Mouse (Mus musculus) limb, embryonic 15.5 days (tissue): ENCODE data around the gene Car15. TPM values are rescaled to one million over a fixed set of nuclear protein-coding genes. Genes with fewer than 3 reads are reported as not detected.

Source experiments
- ATAC-seq: fragments of 200-750 bp; cut with Nextera tagmentation; 2 replicates; pipeline ENCODE4 v1.8.0; 2017; ENCODE audit warnings: low read depth, moderate TSS enrichment; ENCODE audit not compliant: insufficient number of reproducible peaks, low FRiP score, low TSS enrichment
- H3K27ac ChIP-seq: fragments of 300-500 bp; sonication (generic); 2 replicates; pipeline ENCODE4 v1.5.1; 2015; ENCODE audit warnings: moderate library complexity, mild to moderate bottlenecking, inconsistent platforms
- H3K27me3 ChIP-seq: fragments of 300-500 bp; sonication (generic); 2 replicates; pipeline ENCODE4 v1.6.1; 2015; ENCODE audit warnings: inconsistent platforms
- H3K36me3 ChIP-seq: fragments of 300-500 bp; sonication (generic); 2 replicates; pipeline ENCODE4 v1.6.1; 2015; ENCODE audit warnings: inconsistent platforms
- H3K4me1 ChIP-seq: fragments of 300-500 bp; sonication (generic); 2 replicates; pipeline ENCODE4 v1.6.1; 2015; ENCODE audit warnings: inconsistent platforms
- H3K4me2 ChIP-seq: fragments of 300-500 bp; sonication (generic); 2 replicates; pipeline ENCODE4 v1.6.1; 2015; ENCODE audit warnings: mild to moderate bottlenecking, inconsistent platforms
- H3K4me3 ChIP-seq: fragments of 300-500 bp; sonication (generic); 2 replicates; pipeline ENCODE4 v1.5.1; 2015; ENCODE audit warnings: mild to moderate bottlenecking, inconsistent platforms
- H3K9ac ChIP-seq: fragments of 300-500 bp; sonication (generic); 2 replicates; pipeline ENCODE4 v1.6.1; 2015; ENCODE audit warnings: inconsistent platforms
- H3K9me3 ChIP-seq: fragments of 300-500 bp; sonication (generic); 2 replicates; pipeline ENCODE4 v1.6.1; 2016; ENCODE audit warnings: inconsistent platforms
- WGBS: fragments of 180-500 bp; shearing (Covaris S2); methylation state at CpG from one replicate; pipeline ENCODE4 v1.1.7; 2015; 5-methylcytosine and 5-hydroxymethylcytosine counted together
- polyA plus RNA-seq: library from polyadenylated mRNA; unstranded; fragments of >200 nt; fragmentation: Nextera tagmentation; extraction: Ambion mirVana; gene quantifications from 2 replicates; pipeline ENCODE4 v1.2.1, GENCODE M21; 2015

The Car15 gene
- 2.2 and 3.4 TPM in 2 replicates for polyA plus RNA-seq

DNA sequence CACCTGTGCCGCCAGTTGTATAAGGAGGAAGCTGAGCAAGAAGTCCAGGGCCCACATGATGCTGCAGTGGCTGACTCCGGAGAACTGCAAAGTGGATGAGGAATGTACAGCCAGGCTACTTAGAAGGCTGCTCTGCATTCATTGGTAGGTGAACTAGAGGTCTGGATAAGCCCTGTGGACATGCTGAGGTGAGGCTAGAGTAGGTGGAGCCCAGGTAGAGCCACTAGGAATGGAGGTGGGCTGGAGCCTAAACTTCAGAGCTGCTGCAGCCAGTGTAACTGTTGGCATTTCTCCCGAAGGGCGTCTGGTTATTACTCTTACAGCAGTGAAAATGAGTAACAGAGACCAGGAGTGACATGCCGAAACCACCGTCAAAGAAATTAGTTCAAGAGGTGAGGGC, at the start of gene Car15:
TSS of gene Car15 (minus strand) at position 314 of the 400 bp plus-strand sequence.
- peaks cover 45% of the 10 kb centered on the region for H3K27me3 ChIP-seq
- H3K9me3 ChIP-seq, result no peaks in the 10 kb centered on the region
- H3K36me3 ChIP-seq, result peaks cover 38% of the 10 kb centered on the region
- no peak for ATAC-seq
- H3K27ac ChIP-seq, result no peak within 1 kb of the TSS
- H3K4me3 ChIP-seq, result no peak within 1 kb of the TSS
- no peak within 1 kb of the TSS for H3K9ac ChIP-seq
- 57% methylated on average over 6 of the region's 6 CpGs for WGBS
- H3K4me2 ChIP-seq, result no peak within 1 kb of the TSS
- H3K4me1 ChIP-seq, result peaks cover 17% of the 10 kb centered on the region

DNA sequence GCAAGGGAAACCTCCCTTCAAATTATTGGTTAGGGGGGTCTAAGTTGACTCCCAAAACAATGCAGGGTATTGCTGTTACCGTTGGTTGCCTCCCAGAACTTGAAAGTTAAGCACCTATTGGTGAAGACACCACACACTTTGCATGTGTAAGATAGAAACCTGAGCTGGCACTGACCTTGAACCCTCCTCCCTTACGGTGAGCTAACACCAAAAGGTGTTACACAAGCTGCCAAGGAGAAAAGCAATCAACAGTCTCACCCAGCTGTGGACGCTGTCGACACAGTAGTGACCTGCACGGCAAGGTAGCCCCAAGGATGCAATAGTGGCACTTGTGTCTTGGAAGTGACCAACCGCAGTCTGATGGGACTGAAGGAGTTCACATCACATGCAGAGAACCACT, 46.0 kb upstream of the Car15 start:
- H3K27me3 ChIP-seq, result no peaks in the 10 kb centered on the region
- H3K4me3 ChIP-seq, result no peak overlapping the region
- 80% methylated on average over 6 of the region's 6 CpGs for WGBS
- H3K36me3 ChIP-seq, result peaks cover 4% of the 10 kb centered on the region; the same call in 1 of the 2 replicates
- H3K4me1 ChIP-seq, result peaks cover 6% of the 10 kb centered on the region
- H3K27ac ChIP-seq, result no peak overlapping the region
- no peak overlapping the region for H3K4me2 ChIP-seq
- H3K9ac ChIP-seq, result no peak overlapping the region
- no peaks in the 10 kb centered on the region for H3K9me3 ChIP-seq
- ATAC-seq, result no peak

DNA sequence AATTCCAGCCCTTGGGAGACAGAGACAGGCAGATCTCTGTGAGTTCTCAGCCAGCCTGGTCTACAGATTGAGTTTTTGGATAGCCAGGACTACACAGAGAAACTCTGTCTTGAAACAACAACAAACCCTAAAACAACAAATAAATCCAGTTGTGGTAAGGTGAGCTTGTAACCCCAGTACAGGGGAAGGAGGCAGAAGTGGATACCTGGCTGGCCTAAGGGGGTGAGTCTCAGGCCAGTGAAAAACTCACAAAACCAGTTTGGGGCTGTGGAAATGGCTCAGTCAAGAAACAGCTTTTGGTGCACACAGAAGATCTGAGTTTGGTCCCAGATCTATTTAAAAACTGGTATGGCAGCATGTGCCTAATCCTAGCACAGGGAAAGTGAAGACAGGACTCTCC, 44.0 kb upstream of the Car15 start:
- ATAC-seq, result no peak
- Histone ChIP-seq H3K4me3 (no peak overlapping the region), H3K4me1 (peaks cover 6% of the 10 kb centered on the region), H3K9ac (no peak overlapping the region), H3K27ac (no peak overlapping the region), H3K4me2 (no peak overlapping the region), H3K36me3 (peaks cover 15% of the 10 kb centered on the region; the same call in 1 of the 2 replicates), H3K9me3 (no peaks in the 10 kb centered on the region), H3K27me3 (no peaks in the 10 kb centered on the region)

DNA sequence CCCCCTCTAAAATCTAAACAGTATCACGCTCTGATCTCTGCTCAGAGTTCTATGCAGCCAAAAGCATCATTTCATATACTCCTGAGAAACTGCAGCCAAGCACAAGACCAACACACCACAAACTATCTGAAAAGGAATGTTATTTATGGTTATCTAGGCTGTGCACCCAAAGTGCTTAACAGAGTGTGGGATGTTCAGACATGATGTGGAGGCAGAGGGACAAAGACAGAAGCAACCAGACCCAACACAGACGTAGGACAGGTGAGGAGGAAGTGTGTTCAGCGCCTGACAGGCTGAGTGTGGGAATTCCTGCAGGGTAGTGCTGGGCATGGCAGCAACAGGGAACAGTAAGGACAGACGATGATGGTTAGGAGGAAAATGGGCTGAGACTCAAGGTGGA, 41.4 kb upstream of the Car15 start:
- no peaks in the 10 kb centered on the region for H3K9me3 ChIP-seq
- no peak overlapping the region for H3K4me3 ChIP-seq
- no peak overlapping the region for H3K27ac ChIP-seq
- no peak overlapping the region for H3K4me2 ChIP-seq
- ATAC-seq, result no peak
- no peaks in the 10 kb centered on the region for H3K27me3 ChIP-seq
- no peak overlapping the region for H3K9ac ChIP-seq
- peaks cover 17% of the 10 kb centered on the region; the same call in 1 of the 2 replicates for H3K36me3 ChIP-seq
- peaks cover 6% of the 10 kb centered on the region for H3K4me1 ChIP-seq
- 86% methylated on average over 4 of the region's 4 CpGs for WGBS

DNA sequence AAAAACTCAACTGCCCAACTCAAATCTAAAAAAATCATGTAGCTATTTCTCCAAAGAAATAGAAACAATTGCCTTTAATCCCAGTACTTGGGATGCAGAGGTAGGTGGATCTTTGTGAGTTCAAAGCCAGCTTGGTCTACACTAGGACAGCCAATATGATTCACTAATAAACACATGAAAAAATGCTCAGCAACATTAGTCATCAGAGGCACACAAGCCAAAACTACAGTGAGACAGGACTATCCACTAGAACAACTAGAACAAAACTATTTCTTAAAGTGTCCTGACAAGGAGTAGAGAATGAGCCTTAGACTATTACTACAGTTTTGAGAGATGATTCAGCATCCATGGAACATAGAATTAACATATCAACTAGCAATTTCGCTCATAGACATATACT, 37.9 kb upstream of the Car15 start:
- Histone ChIP-seq H3K36me3 (peaks cover 31% of the 10 kb centered on the region), H3K27ac (no peak overlapping the region), H3K9me3 (no peaks in the 10 kb centered on the region), H3K4me1 (no peaks in the 10 kb centered on the region), H3K4me3 (no peak overlapping the region), H3K27me3 (no peaks in the 10 kb centered on the region), H3K9ac (no peak overlapping the region), H3K4me2 (no peak overlapping the region)
- WGBS, result 83% methylated on average over 1 of the region's 1 CpGs
- ATAC-seq, result no peak

DNA sequence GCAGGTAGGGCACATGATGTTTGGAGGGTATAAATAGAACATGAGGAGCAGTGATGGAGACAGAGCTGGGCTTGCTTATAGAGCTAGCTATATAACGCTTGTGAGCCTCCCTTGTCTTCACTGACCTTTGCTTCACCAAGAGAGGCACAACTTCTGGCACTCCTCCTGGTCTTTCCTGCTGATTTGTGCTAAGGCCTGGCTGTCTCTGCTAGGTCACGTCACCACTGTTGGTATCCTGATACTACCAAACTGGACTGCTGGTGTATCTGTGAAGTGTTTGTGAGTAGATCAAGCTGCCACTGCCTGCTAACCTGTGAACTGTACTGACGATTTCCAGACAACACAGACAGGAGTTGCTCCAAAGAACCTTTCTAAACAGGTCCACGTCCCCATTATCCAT, 37.0 kb upstream of the Car15 start:
- no peak for ATAC-seq
- Histone ChIP-seq H3K4me2 (no peak overlapping the region), H3K4me1 (no peaks in the 10 kb centered on the region), H3K4me3 (no peak overlapping the region), H3K27ac (no peak overlapping the region), H3K27me3 (no peaks in the 10 kb centered on the region), H3K9me3 (no peaks in the 10 kb centered on the region), H3K36me3 (peaks cover 40% of the 10 kb centered on the region), H3K9ac (no peak overlapping the region)
- 79% methylated on average over 4 of the region's 4 CpGs for WGBS

DNA sequence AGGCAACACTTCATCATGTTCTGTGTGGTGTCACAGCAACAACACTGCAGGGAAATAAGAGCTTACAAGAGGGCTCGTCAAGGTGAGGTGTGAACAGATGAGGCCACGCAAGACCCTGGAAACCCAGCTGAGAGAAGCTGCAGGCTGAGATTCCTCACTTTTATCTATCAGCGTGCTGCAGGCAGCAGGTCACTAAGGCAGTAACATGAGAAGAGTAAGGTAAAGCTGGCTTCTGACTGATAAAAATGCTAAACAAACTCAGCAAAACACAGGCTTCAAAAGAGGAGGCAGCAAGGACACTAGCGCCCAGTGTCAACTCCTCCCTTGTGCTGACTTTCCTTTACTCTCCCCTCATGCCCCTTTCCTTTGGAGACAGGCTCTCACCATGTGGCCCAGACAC, 34.8 kb upstream of the Car15 start:
- no peak for ATAC-seq
- no peaks in the 10 kb centered on the region for H3K9me3 ChIP-seq
- no peak overlapping the region for H3K4me2 ChIP-seq
- WGBS, result 54% methylated on average over 4 of the region's 4 CpGs
- peaks cover 48% of the 10 kb centered on the region for H3K36me3 ChIP-seq
- no peak overlapping the region for H3K4me3 ChIP-seq
- no peaks in the 10 kb centered on the region for H3K4me1 ChIP-seq
- no peak overlapping the region for H3K27ac ChIP-seq
- no peak overlapping the region for H3K9ac ChIP-seq
- no peaks in the 10 kb centered on the region for H3K27me3 ChIP-seq

DNA sequence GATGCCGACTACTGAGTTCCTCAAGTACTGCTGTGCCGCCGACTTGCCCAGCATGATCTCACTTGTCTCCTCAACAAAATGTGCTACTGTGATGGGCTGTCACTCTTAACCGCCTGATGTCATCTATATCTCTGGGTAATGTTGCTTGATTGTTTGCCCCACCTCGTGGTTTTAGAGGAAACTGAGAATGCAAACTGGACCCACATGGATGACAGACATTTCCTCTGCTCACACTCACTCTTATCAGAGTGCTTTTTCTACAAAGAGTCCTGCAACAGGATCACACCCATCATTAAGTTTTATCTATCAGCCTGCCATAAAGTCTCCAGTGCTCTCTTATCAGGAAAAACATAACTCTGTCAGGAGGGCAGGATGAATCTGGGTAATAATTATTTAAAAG, 33.1 kb upstream of the Car15 start:
- Histone ChIP-seq H3K4me2 (no peak overlapping the region), H3K9me3 (no peaks in the 10 kb centered on the region), H3K4me1 (no peaks in the 10 kb centered on the region), H3K4me3 (no peak overlapping the region), H3K27ac (no peak overlapping the region), H3K36me3 (peaks cover 45% of the 10 kb centered on the region), H3K27me3 (no peaks in the 10 kb centered on the region), H3K9ac (no peak overlapping the region)
- ATAC-seq, result no peak
- WGBS, result 79% methylated on average over 5 of the region's 5 CpGs

DNA sequence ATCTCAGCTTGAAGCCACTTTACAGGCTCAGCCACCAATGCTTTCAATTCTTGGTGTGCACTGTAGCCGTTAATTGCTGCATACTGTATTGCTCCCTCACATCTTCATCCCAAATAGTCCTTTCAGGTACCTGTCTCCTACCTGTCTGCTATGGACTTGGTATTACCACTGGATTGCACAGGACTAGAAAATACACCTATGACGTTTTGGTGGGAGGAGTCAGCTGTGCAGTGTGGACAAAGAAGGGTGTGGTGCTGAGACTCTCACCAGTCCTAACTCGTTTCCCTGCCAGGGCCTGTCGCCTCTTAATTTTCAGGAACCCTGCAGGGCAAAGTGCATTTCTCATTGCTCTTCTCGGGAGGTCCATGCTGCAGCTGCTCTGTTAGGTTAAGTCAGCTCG, 27.6 kb upstream of the Car15 start:
- Histone ChIP-seq H3K27me3 (no peaks in the 10 kb centered on the region), H3K36me3 (peaks cover 47% of the 10 kb centered on the region), H3K27ac (no peak overlapping the region), H3K4me2 (no peak overlapping the region), H3K4me3 (no peak overlapping the region), H3K9ac (no peak overlapping the region), H3K4me1 (no peaks in the 10 kb centered on the region), H3K9me3 (no peaks in the 10 kb centered on the region)
- ATAC-seq, result no peak
- 52% methylated on average over 6 of the region's 6 CpGs for WGBS

DNA sequence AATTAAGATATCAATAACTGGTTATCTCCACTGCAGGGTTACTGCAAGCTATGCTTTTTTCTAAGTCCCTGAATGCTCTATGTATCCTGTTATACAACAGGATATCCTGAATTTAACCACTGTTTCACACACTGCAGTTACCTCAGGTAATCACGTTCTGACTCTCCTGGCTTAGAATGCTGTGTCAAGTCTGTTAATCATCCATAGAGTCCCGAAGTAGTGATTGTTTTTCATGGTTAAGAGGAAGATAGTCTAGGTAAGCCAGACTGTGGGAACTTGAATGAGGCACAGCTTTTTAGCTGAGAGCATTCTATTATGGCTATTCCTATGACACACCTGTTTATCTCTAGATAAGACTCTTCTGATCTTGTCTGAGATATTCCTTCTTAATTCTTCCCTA, 27.1 kb upstream of the Car15 start:
- 87% methylated on average over 2 of the region's 2 CpGs for WGBS
- peaks cover 47% of the 10 kb centered on the region for H3K36me3 ChIP-seq
- no peak overlapping the region for H3K4me2 ChIP-seq
- H3K9ac ChIP-seq, result no peak overlapping the region
- H3K4me3 ChIP-seq, result no peak overlapping the region
- no peaks in the 10 kb centered on the region for H3K27me3 ChIP-seq
- H3K9me3 ChIP-seq, result no peaks in the 10 kb centered on the region
- H3K4me1 ChIP-seq, result no peaks in the 10 kb centered on the region
- no peak for ATAC-seq
- no peak overlapping the region for H3K27ac ChIP-seq

DNA sequence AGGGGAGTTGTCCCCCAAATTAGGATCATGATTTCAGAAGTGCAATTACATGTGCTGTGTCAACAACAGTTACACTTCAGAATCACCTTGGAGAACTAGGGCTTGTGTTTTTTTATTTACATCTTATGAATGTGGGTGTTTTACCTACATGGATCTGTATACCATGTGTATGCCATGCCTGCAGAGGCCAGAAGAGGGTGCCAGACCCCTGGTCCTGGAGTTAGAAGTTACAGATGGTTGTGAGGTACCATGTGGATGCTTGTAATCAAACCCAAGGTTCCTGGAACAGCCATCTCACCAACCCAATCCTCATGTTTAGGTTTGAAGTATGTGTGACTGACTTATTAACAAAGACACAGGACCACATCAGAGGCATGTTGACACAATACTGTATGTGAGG, 20.4 kb upstream of the Car15 start:
- Histone ChIP-seq H3K27me3 (no peaks in the 10 kb centered on the region), H3K4me1 (no peaks in the 10 kb centered on the region), H3K9ac (no peak overlapping the region), H3K36me3 (peaks cover 76% of the 10 kb centered on the region), H3K4me3 (no peak overlapping the region), H3K27ac (no peak overlapping the region), H3K9me3 (no peaks in the 10 kb centered on the region), H3K4me2 (no peak overlapping the region)
- ATAC-seq, result no peak

DNA sequence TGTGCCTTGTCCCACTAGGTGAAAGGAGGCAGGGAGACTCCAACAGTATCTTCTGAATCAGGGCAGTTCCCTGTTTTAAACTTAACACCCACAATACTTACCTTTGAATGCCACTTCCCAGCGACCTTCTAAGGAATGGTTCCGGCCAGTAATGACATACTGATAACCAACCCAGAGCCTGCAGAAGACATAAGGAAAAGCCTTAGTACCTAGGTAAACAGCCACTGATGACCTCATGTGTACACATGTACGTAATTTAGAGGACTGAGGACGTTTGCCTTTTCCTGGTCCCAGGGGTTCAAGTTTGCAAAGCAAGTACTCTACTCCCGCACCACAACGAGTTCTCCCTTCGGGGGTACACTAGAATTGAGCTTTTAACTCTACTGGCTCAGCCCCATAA, 19.0 kb upstream of the Car15 start:
- Histone ChIP-seq H3K27ac (no peak overlapping the region), H3K4me3 (no peak overlapping the region), H3K9me3 (no peaks in the 10 kb centered on the region), H3K4me1 (no peaks in the 10 kb centered on the region), H3K4me2 (no peak overlapping the region), H3K36me3 (peaks cover 81% of the 10 kb centered on the region), H3K27me3 (no peaks in the 10 kb centered on the region), H3K9ac (no peak overlapping the region)
- no peak for ATAC-seq
- WGBS, result 90% methylated on average over 7 of the region's 7 CpGs

DNA sequence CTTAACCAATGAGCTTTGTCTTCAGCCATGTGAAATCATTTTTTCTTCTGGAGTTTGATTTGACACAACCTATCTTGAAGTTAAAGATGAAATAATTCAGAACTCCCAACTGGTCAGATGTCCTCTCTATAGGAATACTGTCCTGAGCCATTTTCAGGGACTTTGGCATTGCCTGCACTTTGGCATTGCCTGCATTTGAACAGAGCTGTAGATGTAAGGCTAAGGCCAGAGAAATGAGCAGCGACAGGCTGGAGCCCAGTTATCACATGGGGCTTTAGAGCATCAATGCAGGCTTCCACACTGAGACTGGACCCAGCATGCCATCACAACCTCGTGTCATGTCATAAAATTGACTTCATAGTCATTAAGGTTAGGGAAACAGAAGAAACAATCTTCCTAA, 15.1 kb upstream of the Car15 start:
- Histone ChIP-seq H3K36me3 (peaks cover 87% of the 10 kb centered on the region), H3K27me3 (no peaks in the 10 kb centered on the region), H3K27ac (no peak overlapping the region), H3K4me2 (no peak overlapping the region), H3K9ac (no peak overlapping the region), H3K9me3 (no peaks in the 10 kb centered on the region), H3K4me1 (no peaks in the 10 kb centered on the region), H3K4me3 (no peak overlapping the region)
- WGBS, result 74% methylated on average over 2 of the region's 2 CpGs
- ATAC-seq, result no peak
